Mouse (Mus musculus) megakaryocyte, adult 5-6 weeks (primary cell): Measurements from ENCODE around the gene Osbp. TPM values are rescaled to one million over a fixed set of nuclear protein-coding genes. Genes with fewer than 3 reads are reported as not detected.
"Not testable (repeated sequence)": the region's sequence is repeated elsewhere in the genome, so short reads cannot be mapped to it uniquely, and the experiment has no call there.

Experiments used
- ATAC-seq: 2 replicates; pipeline ENCODE4 v1.8.0; 2016; ENCODE audit warnings: mild to moderate bottlenecking, inconsistent platforms; ENCODE audit not compliant: poor library complexity, severe bottlenecking
- total RNA-seq, 2 experiments: library from RNA; stranded (forward) in 1 of 2; stranded (reverse) in 1 of 2; fragments of 153-499, 151-499 nt in 1 of 2; fragments of 221-1000, 200-1000 nt in 1 of 2; gene quantifications; 2 replicates each; pipeline versions ENCODE4 v1.2.3 to v1.2.4; 2015 to 2017

Gene Osbp
- total RNA-seq, 2 experiments from 2014 or later = 35.0 to 42.6 TPM

GRCm38 (mm10) chr19:11984614-11985013, 18.9 kb downstream of the Osbp start:
- not testable (repeated sequence) for ATAC-seq

DNA sequence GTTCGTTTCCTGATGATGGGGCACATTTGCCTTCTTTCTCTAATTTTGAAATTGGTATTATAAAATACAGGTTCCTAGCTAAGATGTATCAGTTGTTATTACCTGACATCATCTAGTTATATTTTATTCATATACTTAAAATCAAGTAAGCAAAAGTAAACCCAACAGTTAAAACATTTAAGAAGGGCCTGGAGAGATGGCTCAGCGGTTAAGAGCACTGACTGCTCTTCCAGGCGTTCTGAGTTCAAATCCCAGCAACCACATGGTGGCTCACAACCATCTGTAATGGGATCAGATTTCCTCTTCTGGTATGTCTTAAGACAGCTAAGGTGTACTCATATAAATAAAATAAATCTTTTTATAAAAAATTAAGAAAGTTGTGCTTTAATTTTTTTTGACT, 22.1 kb downstream of the Osbp start:
- ATAC-seq = no peak

- peak; percentile 95 for ATAC-seq
Observed at GRCm38 (mm10) chr19:11989334-11989733, 23.6 kb downstream of the Osbp start.

DNA sequence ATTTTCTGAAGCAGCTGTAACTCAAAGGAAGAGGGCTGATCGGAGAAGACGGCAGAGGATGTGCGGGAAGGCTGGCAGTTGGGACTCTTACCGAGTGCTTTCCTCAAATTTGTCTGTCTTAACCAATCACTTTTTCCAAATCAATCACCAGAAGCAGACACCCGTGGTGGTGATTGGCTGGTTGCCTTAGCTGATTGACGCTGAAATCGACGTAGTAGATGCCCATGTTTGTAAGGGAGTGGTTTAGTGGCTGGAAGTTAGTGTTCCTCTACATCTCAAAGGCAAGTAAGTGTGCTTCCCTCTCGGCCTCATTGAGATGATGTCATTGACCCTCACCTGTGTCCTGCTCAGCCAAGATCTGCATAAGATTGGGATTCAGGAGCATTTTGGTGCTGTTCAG, 26.3 kb downstream of the Osbp start:
- ATAC-seq = no peak

DNA sequence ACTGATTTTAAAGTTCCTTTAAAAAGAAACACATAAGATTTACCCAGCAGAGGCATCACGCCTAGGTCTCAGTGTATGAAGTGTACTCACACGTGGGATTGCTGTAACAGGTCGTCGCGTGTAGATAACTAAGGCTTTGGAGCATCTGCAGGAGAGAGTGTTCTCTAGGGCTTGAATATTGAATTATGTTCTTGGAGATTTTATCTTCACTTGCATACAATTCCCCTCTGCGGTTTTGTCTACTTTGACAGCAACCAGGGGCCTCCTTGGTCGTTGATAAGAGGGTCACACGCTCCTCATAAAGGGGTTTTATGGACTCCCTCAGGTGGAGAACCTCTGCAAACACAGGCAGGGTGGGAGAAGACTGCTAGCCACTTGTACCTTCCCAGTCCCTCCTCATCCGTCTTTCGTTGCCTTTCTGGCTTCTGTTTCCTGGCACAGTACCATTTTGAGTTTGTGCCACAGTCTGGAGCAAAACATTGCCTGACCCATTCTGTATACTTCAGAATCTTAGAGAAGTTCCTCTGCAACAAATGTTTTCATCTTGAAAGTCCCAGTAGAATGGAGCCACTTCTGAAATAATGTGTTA, 26.8 kb downstream of the Osbp start:
- no peak for ATAC-seq

GRCm38 (mm10) chr19:11994703-11995431, 29.1 kb downstream of the Osbp start:
- ATAC-seq = no peak

- ATAC-seq = no peak
Observed at GRCm38 (mm10) chr19:11995722-11996448, 30.1 kb downstream of the Osbp start.

- ATAC-seq = no peak
Observed at GRCm38 (mm10) chr19:12001686-12002085, 35.9 kb downstream of the Osbp start.

DNA sequence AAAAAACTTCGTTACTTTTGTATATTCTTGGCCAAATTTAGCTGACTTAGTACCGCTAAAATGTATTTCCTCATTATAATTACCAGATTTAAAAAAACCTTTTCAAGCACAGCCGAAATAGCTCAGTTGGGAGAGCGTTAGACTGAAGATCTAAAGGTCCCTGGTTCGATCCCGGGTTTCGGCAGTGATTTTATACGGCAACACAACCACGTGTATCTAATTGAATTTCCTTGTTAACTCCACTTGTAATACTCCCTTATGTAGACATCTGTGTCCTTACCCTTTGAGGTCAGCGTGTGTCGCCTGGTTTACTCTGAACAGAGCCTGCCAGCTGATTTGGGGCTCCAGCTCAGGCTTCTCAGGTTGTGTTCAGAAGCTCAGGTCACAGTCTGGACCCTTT, 36.4 kb downstream of the Osbp start:
- ATAC-seq = peak; percentile 33

DNA sequence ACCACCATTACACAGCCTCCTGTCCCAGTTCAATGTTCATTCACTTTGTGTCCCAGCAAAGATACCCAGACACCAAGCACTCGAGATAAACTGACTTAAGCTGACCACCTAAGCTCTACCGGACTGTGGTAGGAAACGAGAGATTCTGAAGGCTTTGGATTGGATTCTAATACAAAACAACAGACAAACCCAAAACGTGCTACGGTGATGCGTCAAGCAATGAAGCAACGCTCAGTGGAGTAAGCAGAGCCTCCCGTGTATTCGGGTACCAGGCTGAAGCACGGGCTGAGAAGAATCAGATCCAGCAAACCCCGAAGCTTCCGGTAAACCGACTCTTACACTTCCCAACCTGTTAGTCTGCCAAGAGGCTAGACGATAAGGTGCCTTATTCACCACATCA, 37.0 kb downstream of the Osbp start:
- ATAC-seq = no peak

GRCm38 (mm10) chr19:12003568-12003967, 37.8 kb downstream of the Osbp start:
- no peak for ATAC-seq

DNA sequence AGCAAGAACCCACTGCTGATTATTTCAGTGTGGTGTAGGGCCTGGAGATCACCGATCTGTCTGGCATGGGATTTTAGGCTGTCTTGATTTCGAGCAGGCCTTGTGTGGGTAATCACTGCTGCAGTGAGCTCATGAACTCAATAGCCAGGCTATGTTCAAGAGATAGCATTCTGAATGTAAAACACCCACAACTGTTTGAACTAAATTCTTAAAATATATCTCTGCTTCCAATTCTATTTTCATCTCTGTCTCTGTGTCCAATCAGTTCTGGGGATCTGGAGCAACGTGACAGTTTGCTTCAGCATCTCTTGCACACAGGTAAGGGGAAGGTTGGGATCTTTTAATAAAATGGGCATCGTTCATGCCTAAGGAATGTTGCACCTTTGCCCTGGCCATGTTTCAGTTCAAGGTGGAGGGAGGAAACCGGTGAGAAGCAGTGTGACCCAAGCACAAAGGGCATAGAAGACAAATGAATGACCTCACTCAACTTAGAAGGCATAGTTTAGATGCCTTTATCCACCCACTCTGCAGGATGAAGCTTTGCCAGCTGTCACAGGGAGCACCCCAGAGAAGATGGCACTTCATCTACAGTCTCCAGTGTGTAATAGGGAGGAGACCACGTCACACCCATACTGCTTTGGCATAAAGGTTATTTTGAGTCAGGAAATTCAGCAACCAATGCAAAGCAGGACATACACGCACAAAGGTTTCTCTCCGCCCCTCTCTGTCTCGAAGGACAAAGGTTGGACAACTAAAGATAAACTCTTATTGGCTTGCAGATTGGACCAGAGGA, 38.7 kb downstream of the Osbp start:
- no peak for ATAC-seq

DNA sequence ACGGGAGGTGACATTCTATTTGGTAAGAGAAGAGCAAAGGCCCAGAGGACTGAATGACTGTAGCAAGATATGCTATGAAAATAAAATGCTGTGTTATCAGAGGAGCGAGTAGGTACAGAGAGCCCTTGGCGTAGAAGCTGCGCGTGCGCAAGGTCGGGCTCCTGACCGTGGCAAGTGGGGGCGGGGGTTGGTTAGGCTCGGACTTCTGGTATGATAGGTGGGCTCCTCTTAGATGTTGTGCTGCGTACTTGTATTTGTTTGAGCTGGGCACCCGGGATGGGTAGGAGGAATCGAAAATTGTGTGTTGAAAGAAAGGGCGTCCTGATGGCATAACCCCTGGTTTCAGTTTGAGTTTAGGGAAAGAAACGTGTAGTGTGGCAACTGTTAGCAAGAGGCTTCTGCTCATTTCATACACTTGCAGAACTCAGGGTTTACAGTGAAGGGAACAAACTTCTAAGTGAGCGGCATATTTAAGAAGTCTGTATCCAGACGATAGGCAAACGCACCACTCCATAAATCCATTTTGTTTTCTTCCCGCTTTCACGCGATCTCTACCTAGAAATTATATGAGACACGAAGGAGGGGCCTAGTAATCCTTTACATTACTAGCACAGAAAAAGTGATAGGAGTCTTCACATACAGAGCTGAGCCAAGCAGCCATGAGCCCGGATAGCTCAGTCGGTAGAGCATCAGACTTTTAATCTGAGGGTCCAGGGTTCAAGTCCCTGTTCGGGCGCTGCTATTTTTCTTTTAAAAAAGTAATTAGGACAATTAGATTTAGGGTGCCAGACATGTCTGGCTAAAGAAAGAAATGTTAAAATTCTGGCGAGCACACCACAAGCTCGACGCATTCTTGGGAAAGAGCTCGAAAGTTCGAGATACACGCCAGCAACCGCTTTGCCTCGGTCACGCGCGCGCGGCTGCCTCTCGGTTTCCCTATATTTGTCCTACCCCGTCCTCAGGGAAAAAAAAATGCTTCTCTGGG, 39.9 kb downstream of the Osbp start:
- peak; percentile 60 for ATAC-seq

DNA sequence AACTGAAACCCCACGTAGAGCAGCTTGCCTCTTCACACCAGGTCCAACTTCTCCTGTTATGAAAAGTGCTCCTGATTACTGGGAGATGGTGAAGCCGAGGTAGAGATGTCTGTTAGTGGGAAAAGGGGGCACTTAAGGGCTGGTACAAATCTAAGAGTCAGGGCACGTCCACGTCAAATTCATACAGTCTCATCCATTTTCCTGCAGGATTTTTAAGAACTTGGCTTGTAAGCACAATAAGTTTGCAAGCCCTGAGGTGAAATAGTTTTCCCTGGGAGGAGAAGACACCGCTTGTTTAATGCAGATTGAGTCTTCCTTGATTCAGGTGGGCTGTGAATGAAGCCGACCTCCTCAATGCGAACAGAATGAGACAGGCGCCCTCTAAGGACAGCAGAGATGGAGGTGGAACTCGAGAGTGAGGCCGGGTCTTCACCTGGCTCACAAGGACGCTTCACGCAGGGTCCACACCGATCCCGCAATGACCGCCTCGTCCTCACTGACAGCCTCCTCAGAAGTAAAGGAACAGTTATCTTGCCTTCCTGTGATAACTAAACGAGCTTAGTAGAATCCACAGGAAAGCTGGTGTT, 40.7 kb downstream of the Osbp start:
- no peak for ATAC-seq

GRCm38 (mm10) chr19:12007105-12007931, 41.6 kb downstream of the Osbp start:
- ATAC-seq = no peak

DNA sequence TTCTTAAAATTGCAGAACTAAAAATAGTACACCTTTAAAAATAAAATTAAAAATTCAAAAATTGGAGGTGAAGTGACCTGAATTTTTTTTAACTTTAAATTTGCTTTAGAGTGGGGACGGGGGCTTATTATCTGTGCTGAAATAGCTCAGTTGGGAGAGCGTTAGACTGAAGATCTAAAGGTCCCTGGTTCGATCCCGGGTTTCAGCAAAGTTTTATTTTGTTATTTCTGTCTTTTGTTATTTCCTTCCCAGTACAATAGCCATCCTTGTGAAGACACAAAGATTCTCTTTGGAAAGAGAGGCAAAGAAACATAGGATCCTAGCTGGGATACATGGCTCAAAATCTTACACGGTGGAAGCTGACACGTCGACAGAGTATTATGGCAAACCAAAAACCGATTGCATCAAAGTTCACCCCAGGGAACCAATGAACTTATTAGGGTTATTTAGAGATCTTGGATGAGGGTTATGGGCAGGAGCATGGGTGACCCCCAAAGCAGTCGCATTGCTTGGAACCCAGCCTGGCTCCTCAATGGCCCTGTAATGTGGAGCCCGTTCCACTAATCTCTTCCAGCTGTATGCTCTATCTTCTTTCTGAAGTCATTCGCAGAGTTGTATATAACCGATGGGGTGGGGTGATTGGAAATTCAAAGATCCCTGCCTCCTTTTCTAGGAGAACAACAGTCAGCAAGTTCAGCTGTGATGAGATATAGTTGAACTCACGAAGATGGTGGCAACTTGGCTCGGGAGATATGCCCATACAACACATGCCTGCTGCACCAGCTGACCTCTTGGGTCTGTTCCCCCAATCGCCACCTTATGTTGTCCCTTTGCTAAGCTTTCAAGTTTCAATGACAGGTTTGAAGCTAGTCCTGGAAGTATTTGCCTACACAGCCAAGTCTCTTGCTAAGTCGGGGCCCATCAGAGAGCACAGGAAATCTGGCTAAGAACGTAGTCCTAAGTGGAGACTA, 43.0 kb downstream of the Osbp start:
- no peak for ATAC-seq

DNA sequence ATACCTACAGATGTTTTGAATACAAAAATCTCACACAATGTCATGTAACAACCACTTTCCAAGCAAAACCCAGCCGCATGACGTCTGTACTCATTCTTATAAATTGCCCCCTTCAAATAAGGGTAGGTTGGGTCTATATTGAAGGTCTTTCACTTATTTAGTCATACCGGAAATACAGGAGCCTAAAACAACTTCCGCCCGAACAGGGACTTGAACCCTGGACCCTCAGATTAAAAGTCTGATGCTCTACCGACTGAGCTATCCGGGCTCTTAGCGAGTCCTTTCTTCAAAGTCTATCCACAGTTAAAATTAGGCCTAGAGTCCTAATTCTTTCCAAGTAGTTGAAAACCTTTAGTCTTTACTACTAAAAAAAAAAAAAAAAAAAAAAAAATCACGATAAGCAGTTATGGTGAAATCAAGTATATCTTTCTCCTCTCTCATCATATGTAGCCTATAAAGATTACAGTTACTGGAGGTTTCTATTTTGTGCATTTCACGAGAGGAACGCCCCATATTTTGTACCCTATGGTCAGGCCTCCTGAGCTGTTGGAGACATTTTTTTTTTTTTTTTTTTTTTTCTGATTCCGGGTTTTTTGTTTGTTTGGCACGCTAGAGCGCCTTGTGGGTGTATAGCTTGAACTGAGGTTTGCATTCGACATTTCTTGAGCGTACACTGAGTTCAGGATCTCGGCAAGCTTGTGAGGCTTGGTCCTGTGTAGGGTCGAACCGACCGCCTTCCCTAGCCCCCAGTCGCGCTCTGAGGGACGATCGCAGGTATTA, 44.0 kb downstream of the Osbp start:
- ATAC-seq = no peak
